Mouse (Mus musculus) cerebellum, adult 2 months (tissue): ENCODE measurements at regions not wholly inside any gene's neighbourhood (a gene's known extent, or its start where the extent isn't known, plus 50 kb on each side); places are given as distances from the start of the nearest gene placed in this dataset.

Source experiments
- DNase-seq, 2 experiments: peaks; one replicate each; pipeline ENCODE4 v3.0.0; 2021
- H3K27ac ChIP-seq: fragments of 200-500 bp; 2 replicates; pipeline ENCODE4 v1.5.1; 2012; ENCODE audit warnings: low read length, control low read depth, inconsistent platforms; ENCODE audit not compliant: insufficient read depth
- H3K27me3 ChIP-seq: fragments of 200-500 bp; 2 replicates; pipeline ENCODE4 v1.6.1; 2012; ENCODE audit warnings: inconsistent platforms, mild to moderate bottlenecking, low read length, moderate library complexity; ENCODE audit not compliant: control insufficient read depth, insufficient read depth
- H3K4me1 ChIP-seq: fragments of 200-500 bp; 2 replicates; pipeline ENCODE4 v1.6.1; 2011; ENCODE audit warnings: low read length; ENCODE audit not compliant: control insufficient read depth, insufficient read depth
- H3K4me3 ChIP-seq: fragments of 200-500 bp; replicated peaks from 2 replicates; pipeline ENCODE3; 2011; ENCODE audit warnings: mild to moderate bottlenecking, low read depth, low read length, control low read depth; ENCODE audit not compliant: insufficient read depth
- CTCF ChIP-seq: fragments of 200-500 bp; IDR thresholded peaks from 2 replicates; pipeline ENCODE4 v1.5.1; 2011; ENCODE audit warnings: low read depth, mild to moderate bottlenecking, control low read depth, low read length, moderate library complexity, borderline replicate concordance; ENCODE audit not compliant: insufficient read depth
- POLR2A ChIP-seq: fragments of 200-500 bp; IDR thresholded peaks from 2 replicates; pipeline ENCODE4 v1.6.1; 2011; ENCODE audit warnings: low read length, control low read depth, borderline replicate concordance; ENCODE audit not compliant: insufficient read depth
- WGBS: fragments of 180-500 bp; shearing (Covaris S2); methylation state at CpG from one replicate; pipeline ENCODE4 v1.1.7; 2018; 5-methylcytosine and 5-hydroxymethylcytosine counted together

DNA sequence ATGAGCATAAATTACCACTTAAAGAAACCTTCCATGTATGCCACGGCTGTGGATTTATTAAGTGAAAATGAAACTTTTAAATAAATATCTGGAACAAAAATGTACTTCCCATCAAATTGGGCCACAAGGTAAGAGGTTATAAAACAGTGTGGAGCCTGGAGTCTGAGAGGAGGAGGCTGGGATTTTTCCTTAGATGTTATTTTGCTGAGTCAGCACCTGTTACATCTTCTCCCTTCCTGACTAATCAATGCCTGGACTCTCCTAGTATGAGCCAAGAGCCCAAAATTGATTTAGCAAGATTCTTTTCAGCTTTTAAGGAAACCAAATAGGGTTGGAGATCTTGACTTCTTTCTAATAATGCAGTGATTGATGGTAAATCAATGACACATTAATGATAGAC, 203.0 kb downstream of the Osr1 start:
- WGBS: 93% methylated on average over 1 of the region's 1 CpGs
- Histone ChIP-seq H3K27me3 (no peaks in the 10 kb centered on the region), H3K4me1 (no peaks in the 10 kb centered on the region), H3K27ac (no peak overlapping the region), H3K4me3 (no peak overlapping the region)
- TF ChIP-seq CTCF: no peak
- no peak for TF ChIP-seq POLR2A
- DNase-seq: no peak

DNA sequence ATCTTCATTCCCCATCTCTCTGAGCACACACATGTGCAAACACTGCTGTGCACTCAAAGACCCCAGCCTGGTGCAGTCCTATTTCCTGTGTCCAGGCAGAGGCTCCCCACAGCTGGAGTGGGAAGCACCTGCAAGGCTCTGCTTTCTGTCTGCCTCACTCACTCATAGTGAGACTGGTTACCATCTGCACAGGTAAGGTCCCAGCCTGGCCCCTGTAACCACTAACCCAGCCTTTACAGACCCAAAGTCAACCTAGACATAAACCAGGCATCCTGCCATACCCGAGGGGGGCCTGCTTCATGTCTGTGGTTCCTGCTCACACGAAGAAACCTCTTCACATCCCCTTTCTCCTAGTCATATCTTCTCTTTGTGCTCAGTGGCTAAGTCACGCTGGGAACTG, 232.4 kb downstream of the Osr1 start:
- WGBS: 66% methylated on average over 3 of the region's 3 CpGs
- Histone ChIP-seq H3K4me1 (no peaks in the 10 kb centered on the region), H3K27ac (no peak overlapping the region), H3K27me3 (no peaks in the 10 kb centered on the region), H3K4me3 (no peak overlapping the region)
- DNase-seq: no peak
- no peak for TF ChIP-seq CTCF
- no peak for TF ChIP-seq POLR2A

DNA sequence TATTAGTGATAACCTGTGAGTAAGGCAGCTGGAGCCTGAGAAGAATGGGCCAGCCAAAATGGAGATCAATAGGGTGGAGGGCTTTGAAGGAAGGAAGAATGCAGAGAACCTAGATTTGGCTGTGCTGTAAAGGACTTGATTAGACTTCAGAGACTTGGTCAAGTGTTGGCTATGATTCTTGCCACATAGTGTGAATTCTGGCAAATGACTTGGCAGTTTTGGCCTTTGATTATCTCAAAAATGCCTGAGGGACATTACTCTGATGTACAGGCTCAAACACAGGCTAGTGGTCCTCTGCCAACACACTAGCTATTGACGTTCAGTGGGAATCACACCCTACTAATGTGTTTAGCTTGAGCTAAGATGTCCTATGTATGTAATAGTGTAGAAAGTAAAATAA, 237.5 kb downstream of the Osr1 start:
- Histone ChIP-seq H3K27me3 (no peaks in the 10 kb centered on the region), H3K4me3 (no peak overlapping the region), H3K27ac (no peak overlapping the region), H3K4me1 (no peaks in the 10 kb centered on the region)
- WGBS: 22% methylated on average over 1 of the region's 1 CpGs
- TF ChIP-seq POLR2A (no peak), CTCF (no peak)
- DNase-seq: no peak

DNA sequence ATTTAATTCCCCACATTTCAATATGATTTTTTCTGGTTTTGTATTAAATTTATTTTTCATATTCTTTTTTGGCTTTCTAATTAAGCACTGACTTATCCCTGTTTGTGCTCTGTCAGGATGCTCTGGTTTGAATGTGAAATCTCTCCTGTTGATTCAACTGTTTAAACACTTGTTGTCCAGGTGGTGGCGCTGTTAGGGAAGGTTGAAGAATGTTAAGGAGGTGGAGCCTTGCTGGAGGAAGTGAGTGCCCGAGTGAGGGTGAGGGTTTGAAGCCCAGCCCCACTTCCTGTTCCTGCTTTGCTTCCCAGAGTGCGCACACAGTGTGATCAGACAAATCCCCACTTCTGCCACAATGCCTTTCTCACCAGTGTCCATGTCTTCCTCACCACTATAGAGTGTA, 263.4 kb downstream of the Osr1 start:
- 52% methylated on average over 3 of the region's 3 CpGs for WGBS
- TF ChIP-seq CTCF: no peak
- no peak for TF ChIP-seq POLR2A
- no peak for DNase-seq

DNA sequence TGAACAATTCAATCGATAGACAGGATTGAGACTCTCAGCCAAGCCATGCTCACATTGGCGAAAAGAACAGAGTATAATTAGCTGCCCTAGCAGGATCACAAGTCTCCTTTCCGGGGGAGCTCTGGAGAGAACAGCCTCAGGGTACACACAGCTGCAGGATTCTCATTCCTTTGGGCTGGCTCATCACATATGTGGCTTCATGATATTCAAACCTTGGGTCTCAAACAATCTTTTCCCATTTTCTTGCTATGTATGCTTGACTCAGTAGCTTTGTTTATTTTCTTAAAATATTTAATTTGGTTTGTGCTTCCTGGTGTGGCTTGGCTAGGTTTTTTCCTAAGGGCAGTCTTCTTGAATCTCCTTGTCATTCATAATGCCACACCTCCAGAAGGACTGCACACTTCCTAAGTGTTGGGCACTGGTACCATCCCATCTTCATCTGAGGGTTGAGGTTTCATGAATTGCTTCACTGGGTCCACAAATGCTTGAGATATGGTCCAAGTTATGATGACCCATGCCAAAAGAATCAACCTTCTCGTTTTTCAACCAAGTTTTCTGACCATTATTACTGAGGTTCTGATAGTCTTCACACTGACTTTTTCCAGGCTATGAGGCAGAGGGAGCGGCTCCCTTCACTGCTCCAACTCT, 269.4 kb downstream of the Osr1 start:
- no peak for DNase-seq
- TF ChIP-seq POLR2A (no peak), CTCF (no peak)
- no peak overlapping the region for H3K4me3 ChIP-seq
- WGBS: 62% methylated on average over 5 of the region's 5 CpGs
- H3K27ac ChIP-seq: no peak overlapping the region
- H3K4me1 ChIP-seq: no peaks in the 10 kb centered on the region
- no peaks in the 10 kb centered on the region for H3K27me3 ChIP-seq

More for the DNA sequence above, 263.4 kb downstream of the Osr1 start:
- H3K27me3 ChIP-seq: no peaks in the 10 kb centered on the region
- H3K4me1 ChIP-seq: no peaks in the 10 kb centered on the region
- no peak overlapping the region for H3K27ac ChIP-seq
- H3K4me3 ChIP-seq: no peak overlapping the region

DNA sequence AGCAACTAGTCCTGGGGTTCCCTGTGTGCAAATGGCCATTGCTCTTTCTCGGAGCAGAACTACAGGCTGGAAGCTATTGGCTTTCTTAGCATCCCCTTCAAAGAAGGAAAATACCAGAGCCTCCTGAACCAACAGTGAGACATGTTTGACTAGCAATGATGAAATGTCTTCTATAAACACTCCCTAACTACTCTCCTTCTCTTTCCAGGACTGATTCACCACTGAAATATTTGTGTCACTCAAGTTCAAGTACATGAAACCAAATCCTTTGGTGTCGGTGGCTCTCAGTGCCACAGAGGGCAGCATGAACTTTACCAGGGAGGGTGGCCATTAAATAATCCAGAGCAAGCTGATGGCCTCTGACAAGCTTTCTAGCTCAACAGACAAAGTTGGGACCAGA, 270.0 kb downstream of the Osr1 start:
- no peaks in the 10 kb centered on the region for H3K4me1 ChIP-seq
- TF ChIP-seq CTCF: no peak
- no peak for TF ChIP-seq POLR2A
- no peaks in the 10 kb centered on the region for H3K27me3 ChIP-seq
- H3K27ac ChIP-seq: no peak overlapping the region
- WGBS: 89% methylated on average over 2 of the region's 2 CpGs
- no peak for DNase-seq
- H3K4me3 ChIP-seq: no peak overlapping the region

DNA sequence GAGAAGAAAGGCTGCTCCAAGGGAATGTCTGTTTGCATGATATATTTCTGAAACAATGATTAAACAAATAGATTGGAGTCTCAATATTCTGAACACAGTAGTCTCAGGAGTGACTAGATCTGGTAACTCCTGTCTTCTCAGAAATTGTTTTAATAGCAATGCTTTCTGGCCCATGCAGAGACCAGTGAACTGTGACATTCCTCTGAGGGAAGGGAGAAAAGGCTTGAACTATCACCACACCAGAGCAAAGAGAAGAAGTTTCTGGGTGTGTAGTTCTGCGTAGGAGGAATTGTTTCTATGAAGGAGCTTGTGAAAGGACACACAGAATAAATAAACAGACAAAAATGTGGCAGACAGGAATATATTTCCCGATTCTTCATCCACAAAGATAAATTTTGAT, 277.1 kb downstream of the Osr1 start:
- WGBS: 89% methylated on average over 2 of the region's 2 CpGs
- H3K4me3 ChIP-seq: no peak overlapping the region
- no peak for DNase-seq
- no peak overlapping the region for H3K27ac ChIP-seq
- no peak for TF ChIP-seq POLR2A
- TF ChIP-seq CTCF: no peak
- no peaks in the 10 kb centered on the region for H3K27me3 ChIP-seq
- H3K4me1 ChIP-seq: no peaks in the 10 kb centered on the region

DNA sequence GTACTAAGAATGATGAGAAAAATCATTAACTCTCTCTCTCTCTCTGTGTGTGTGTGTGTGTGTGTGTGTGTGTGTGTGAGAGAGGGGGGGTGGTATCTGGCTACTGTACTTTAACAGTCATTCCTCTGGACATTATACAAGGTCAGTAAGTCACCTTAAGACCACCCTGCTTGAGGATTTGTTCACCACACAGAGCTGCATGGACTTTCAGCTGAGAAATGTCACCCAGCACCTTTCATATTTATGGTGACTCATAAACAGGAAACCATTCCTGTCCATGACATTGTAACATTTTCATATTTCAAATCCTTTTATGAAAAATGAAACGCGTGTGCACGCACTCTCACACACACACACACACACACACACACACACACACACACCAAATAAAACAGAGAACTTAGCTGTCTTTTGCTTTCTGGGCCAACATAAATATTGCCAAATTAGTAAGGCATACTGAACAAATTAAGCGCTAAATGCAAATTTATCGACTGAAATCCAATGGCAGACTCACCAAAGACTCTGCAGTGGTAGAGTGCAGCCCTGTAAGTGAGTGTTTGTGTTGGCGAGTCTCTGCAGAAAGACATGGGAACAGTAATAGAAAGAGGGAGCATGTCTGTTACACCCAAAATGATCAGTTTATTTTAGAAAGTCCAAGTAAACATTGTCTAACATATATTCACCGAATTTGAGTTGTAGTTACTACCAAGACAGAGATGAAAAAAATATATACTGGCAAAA, 277.7 kb downstream of the Osr1 start:
- no peak for DNase-seq
- Histone ChIP-seq H3K4me1 (no peaks in the 10 kb centered on the region), H3K27ac (no peak overlapping the region), H3K4me3 (no peak overlapping the region), H3K27me3 (no peaks in the 10 kb centered on the region)
- TF ChIP-seq CTCF (no peak), POLR2A (no peak)
- 86% methylated on average over 7 of the region's 7 CpGs for WGBS

DNA sequence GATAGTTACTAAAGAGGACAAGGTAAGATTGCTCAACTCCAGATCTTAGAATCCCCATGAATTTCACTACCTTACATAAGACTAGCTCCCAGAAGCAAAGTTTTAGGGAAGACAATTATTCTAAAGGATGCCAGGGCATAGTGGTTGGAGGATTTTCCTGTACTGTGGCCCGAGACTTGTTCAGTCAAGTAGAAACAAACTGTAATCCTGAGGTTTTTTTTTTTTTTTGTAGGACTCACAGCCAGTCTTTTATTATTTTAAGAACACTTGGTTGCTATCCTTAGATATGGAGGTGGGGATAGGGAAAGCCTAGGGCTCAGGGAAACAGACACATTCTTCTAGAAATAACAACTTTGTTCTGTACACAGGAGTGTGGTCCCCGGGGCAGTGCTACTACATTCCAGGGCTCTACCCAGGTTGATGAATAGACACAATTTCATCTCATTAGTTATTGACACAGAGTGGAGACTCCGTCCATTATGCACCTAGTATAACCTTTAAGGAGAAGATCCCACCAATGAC, 285.6 kb downstream of the Osr1 start:
- no peak overlapping the region for H3K4me3 ChIP-seq
- no peaks in the 10 kb centered on the region for H3K4me1 ChIP-seq
- H3K27me3 ChIP-seq: no peaks in the 10 kb centered on the region; the same call in 1 of the 2 replicates
- 90% methylated on average over 3 of the region's 3 CpGs for WGBS
- DNase-seq: no peak
- H3K27ac ChIP-seq: no peak overlapping the region
- TF ChIP-seq POLR2A (no peak), CTCF (no peak)
